Mouse (Mus musculus) lung, embryonic 14.5 days (tissue): ENCODE measurements around the gene Dolk. TPM values are rescaled to one million over a fixed set of nuclear protein-coding genes. Genes with fewer than 3 reads are reported as not detected.

Experiments used
- ATAC-seq: fragments of 200-750 bp; cut with Nextera tagmentation; 2 replicates; pipeline ENCODE4 v1.8.0; 2017; ENCODE audit warnings: mild to moderate bottlenecking, moderate TSS enrichment, moderate library complexity; ENCODE audit not compliant: insufficient read depth
- DNase-seq: peaks from one replicate; pipeline ENCODE4 v3.0.0-alpha.2; 2015
- H3K27ac ChIP-seq: fragments of 300-500 bp; sonication (generic); 2 replicates; pipeline ENCODE4 v1.5.1; 2014; ENCODE audit warnings: low read depth, mild to moderate bottlenecking, moderate library complexity
- H3K27me3 ChIP-seq: fragments of 300-500 bp; sonication (generic); 2 replicates; pipeline ENCODE4 v1.6.1; 2014; ENCODE audit warnings: low read length, control low read depth; ENCODE audit not compliant: insufficient read depth
- H3K36me3 ChIP-seq: fragments of 300-500 bp; sonication (generic); 2 replicates; pipeline ENCODE4 v1.6.1; 2014; ENCODE audit warnings: control low read depth; ENCODE audit not compliant: insufficient read depth
- H3K4me1 ChIP-seq: fragments of 300-500 bp; sonication (generic); 2 replicates; pipeline ENCODE4 v1.6.1; 2014; ENCODE audit warnings: antibody characterized with exemption, control low read depth; ENCODE audit not compliant: insufficient read depth
- H3K4me2 ChIP-seq: fragments of 300-500 bp; sonication (generic); 2 replicates; pipeline ENCODE4 v1.6.1; 2014; ENCODE audit warnings: mild to moderate bottlenecking
- H3K4me3 ChIP-seq: fragments of 300-500 bp; sonication (generic); 2 replicates; pipeline ENCODE4 v1.5.1; 2014; ENCODE audit warnings: low read depth, low read length
- H3K9ac ChIP-seq: fragments of 300-500 bp; sonication (generic); 2 replicates; pipeline ENCODE4 v1.6.1; 2014
- H3K9me3 ChIP-seq: fragments of 300-500 bp; sonication (generic); 2 replicates; pipeline ENCODE4 v1.6.1; 2016; ENCODE audit warnings: low read depth, low read length, control low read depth
- CTCF ChIP-seq: IDR thresholded peaks from 2 replicates; pipeline ENCODE4 v1.5.1; 2016; ENCODE audit warnings: antibody characterized with exemption, low read depth
- WGBS: fragments of 180-500 bp; shearing (Covaris S2); extraction: QIAGEN DNeasy Blood & Tissue Kit; methylation state at CpG from one replicate; pipeline ENCODE4 v1.1.7; 2014; 5-methylcytosine and 5-hydroxymethylcytosine counted together
- polyA plus RNA-seq: library from polyadenylated mRNA; unstranded; fragments of >200 nt; fragmentation: Nextera tagmentation; extraction: Ambion mirVana; gene quantifications from 2 replicates; pipeline ENCODE4 v1.2.1, GENCODE M21; 2014

Gene Dolk
- polyA plus RNA-seq, 1 experiment from 2014 or later: 30.6 TPM

GRCm38 (mm10) chr2:30268371-30268770 lies 17.8 kb downstream of the Dolk start:
- no peaks in the 10 kb centered on the region for H3K27me3 ChIP-seq
- no peak for TF ChIP-seq CTCF
- no peak overlapping the region for H3K4me3 ChIP-seq
- H3K27ac ChIP-seq: no peak overlapping the region
- H3K9ac ChIP-seq: no peak overlapping the region
- DNase-seq (no peak), ATAC-seq (no peak)
- H3K36me3 ChIP-seq: peaks cover 16% of the 10 kb centered on the region
- peaks cover 20% of the 10 kb centered on the region for H3K4me1 ChIP-seq
- no peak overlapping the region for H3K4me2 ChIP-seq
- no peaks in the 10 kb centered on the region for H3K9me3 ChIP-seq
- 54% methylated on average over 4 of the region's 4 CpGs for WGBS

GRCm38 (mm10) chr2:30267466-30267865 lies 18.7 kb downstream of the Dolk start:
- 83% methylated on average over 2 of the region's 2 CpGs for WGBS
- no peak overlapping the region for H3K27ac ChIP-seq

DNA sequence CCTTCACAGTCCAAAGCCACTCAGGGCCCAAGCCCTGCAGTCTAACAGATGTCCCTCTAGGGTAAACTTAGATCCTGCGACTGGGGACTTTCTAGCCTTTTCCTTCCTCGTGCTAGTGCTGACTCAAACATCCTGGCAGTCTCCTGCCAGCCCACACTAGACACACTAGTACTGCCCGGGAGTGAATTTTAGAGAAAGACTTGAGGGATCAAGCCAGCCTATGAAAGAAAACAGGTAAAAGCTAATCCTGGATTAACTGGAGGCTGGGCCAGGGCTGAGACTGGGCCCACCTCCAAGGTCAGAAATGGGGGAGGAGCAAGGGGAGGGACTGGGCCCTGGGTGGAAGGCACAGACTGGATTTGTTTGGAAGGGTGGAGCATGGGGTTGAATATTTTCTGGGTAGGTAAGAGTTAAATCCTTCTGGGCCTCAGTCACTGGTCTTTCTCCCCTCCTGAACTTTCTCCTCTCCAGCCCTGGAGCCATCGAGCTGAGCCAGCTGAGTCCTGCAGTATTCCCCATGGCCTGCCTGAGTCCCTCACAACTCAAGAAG lies 19.7 kb downstream of the Dolk start:
- H3K27ac ChIP-seq: peak overlapping the region; percentile 87
- peaks cover 20% of the 10 kb centered on the region for H3K4me1 ChIP-seq
- no peaks in the 10 kb centered on the region for H3K27me3 ChIP-seq
- H3K4me2 ChIP-seq: peak overlapping the region; percentile 50
- peaks cover 34% of the 10 kb centered on the region for H3K36me3 ChIP-seq
- H3K9ac ChIP-seq: peak overlapping the region; percentile 1; the same call in 1 of the 2 replicates
- WGBS: 10% methylated on average over 4 of the region's 4 CpGs
- peak overlapping the region; percentile 8; the same call in 1 of the 2 replicates for H3K4me3 ChIP-seq
- ATAC-seq (peak; percentile 50), DNase-seq (peak; percentile 77)
- no peaks in the 10 kb centered on the region for H3K9me3 ChIP-seq
- TF ChIP-seq CTCF: no peak

More at GRCm38 (mm10) chr2:30267466-30267865, 18.7 kb downstream of the Dolk start:
- Histone ChIP-seq H3K4me1 (peaks cover 20% of the 10 kb centered on the region), H3K27me3 (no peaks in the 10 kb centered on the region), H3K9me3 (no peaks in the 10 kb centered on the region), H3K4me3 (no peak overlapping the region), H3K36me3 (peaks cover 24% of the 10 kb centered on the region), H3K4me2 (no peak overlapping the region), H3K9ac (no peak overlapping the region)
- no peak for ATAC-seq
- TF ChIP-seq CTCF: no peak
- no peak for DNase-seq

DNA sequence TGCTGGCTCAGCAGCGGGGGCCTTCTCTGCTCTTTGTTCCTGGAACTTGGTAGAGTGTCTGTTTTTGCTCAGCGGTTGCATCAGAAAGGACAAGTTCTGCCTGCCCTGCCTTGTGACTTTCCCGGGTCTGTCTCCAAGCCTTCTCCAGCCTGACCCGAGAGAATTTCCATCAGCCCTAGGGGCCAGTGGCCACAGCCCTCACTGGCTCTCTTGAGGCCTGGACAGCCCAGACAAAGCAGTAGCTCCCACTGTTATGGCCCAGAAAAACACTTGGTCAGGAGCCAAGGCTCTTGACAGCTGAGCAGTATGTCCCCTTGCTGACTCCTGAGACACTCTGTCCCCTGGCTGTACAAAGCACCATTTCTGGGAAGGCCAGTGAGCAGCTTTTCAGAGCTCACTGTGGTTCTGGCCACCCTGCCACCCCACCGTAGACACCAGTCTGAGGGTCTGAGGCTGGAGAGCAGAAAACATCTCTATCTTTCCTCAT lies 20.3 kb downstream of the Dolk start, which contains the start of gene Phyhd1:
TSS of gene Phyhd1 (plus strand) at position 437 of the 487 bp plus-strand sequence.
- peak within 1 kb of the TSS; percentile 50 for H3K4me2 ChIP-seq
- ATAC-seq (peak; percentile 36; the same call in 1 of the 2 replicates), DNase-seq (peak; percentile 90)
- H3K9ac ChIP-seq: peak within 1 kb of the TSS; percentile 2
- no peak for TF ChIP-seq CTCF
- no peaks in the 10 kb centered on the region for H3K27me3 ChIP-seq
- H3K9me3 ChIP-seq: no peaks in the 10 kb centered on the region
- H3K4me3 ChIP-seq: peak within 1 kb of the TSS; percentile 8; the same call in 1 of the 2 replicates
- peaks cover 41% of the 10 kb centered on the region for H3K36me3 ChIP-seq
- peaks cover 20% of the 10 kb centered on the region for H3K4me1 ChIP-seq
- 40% methylated on average over 5 of the region's 5 CpGs for WGBS
- peak within 1 kb of the TSS; percentile 87 for H3K27ac ChIP-seq

GRCm38 (mm10) chr2:30264671-30265519 lies 21.2 kb downstream of the Dolk start:
- DNase-seq: peak; percentile 34
- Histone ChIP-seq H3K27me3 (no peaks in the 10 kb centered on the region), H3K4me1 (peaks cover 20% of the 10 kb centered on the region), H3K4me3 (no peak overlapping the region), H3K9ac (peak overlapping the region; percentile 2; the same call in 1 of the 2 replicates), H3K4me2 (no peak overlapping the region), H3K27ac (peak overlapping the region; percentile 87; the same call in 1 of the 2 replicates), H3K9me3 (no peaks in the 10 kb centered on the region), H3K36me3 (peaks cover 48% of the 10 kb centered on the region)
- WGBS: 54% methylated on average over 7 of the region's 7 CpGs
- TF ChIP-seq CTCF: no peak
- ATAC-seq: no peak

DNA sequence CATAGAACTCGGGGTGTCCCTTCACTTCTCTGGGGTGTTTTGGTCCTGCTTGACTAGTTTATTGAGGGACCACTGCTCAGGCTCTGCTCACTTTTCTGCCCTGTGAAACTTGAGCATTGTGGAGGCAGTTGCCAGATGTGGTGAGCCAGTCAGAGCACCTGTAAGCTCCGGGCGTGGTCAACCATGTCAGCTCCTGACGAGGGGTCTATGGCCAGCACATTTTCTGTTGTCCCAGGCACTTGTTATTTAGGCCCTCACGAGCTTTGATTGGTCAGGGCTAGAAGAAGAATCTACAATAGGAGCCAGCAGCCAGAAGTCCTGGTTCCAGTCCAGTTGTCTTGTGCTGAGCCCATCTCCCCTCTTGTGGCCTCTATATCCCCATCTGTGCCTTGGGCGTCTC lies 22.3 kb downstream of the Dolk start:
- Histone ChIP-seq H3K27me3 (no peaks in the 10 kb centered on the region), H3K4me3 (no peak overlapping the region), H3K36me3 (peaks cover 58% of the 10 kb centered on the region), H3K9me3 (no peaks in the 10 kb centered on the region), H3K9ac (no peak overlapping the region), H3K4me2 (no peak overlapping the region), H3K27ac (no peak overlapping the region), H3K4me1 (peaks cover 20% of the 10 kb centered on the region)
- WGBS: 85% methylated on average over 6 of the region's 6 CpGs
- no peak for TF ChIP-seq CTCF
- no peak for DNase-seq
- ATAC-seq: no peak
